Comparison of ENCODE assay signal across 11 mouse cellular contexts in the genomic region with DNA sequence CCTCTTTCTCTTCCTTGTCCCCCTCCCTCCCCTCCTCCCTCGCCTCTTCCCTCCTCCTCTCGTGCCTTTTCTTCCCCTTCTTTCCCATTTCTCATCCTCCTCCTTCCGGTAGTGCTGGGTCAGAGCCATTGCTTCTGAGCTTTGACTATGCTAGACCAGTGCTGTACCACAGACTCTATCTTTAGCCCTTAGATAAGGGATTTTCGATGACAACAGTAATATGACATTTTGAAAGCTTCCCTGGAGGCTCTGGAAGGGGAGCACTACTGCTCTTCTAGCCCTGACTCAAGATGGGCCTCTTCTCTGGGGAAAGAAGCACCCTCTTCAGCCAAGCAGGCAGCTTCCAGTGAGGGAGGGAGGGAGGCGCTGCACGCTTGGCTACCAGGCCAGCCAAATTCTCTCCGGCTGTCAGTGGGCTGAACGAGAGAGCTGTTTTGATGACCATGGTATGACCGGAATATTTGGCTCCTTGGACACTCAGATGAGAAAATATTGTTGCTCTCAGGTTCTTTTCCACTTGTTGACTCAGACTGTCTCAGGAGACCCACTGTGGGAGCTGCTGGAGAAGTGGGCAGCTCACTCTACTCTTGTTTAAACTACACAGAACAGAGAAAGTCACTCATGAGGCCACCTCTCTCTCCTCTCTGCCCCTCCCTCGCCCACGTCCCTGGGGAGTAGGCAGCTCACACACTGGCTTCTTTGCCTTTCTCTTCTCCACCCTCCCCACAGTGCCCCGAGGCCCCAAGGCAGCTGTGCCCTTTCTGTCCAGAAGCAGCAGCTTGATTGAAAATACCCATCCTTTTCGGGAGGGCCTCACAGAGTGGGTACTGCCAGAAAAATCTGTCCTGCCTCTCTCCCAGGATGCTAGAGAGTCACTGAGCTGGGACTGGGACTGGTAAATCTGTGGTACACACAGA. TPM values are rescaled to one million over a fixed set of nuclear protein-coding genes. Genes with fewer than 3 reads are reported as not detected.
DNase-seq lines count a peak whose midpoint lies in the region; ATAC-seq and TF ChIP-seq lines count a peak whose summit lies in the region.
"Had no signal": no experiment of that assay in that cellular context is flagged by ENCODE, and none has a peak within 500 bp of the region (broad histone marks: within the 10 kb centered on the region; RNA-seq: fewer than 3 reads in every experiment).

No protein-coding gene starts in this region.

- peak; percentile 8 for TF ChIP-seq RAD21 in CH12.LX (IDR thresholded peaks at IDR 0.05; ENCODE audit: low read depth, low read length)

- H3K4me1 ChIP-seq in kidney, embryonic 15.5 days, result peaks cover 35% of the 10 kb centered on the region
- peaks cover 38 to 69% of the 10 kb centered on the region in 2 experiments for H3K4me1 ChIP-seq in CH12.LX (ENCODE audit: control insufficient read depth in 1 of 2, insufficient read depth in 2 of 2)
- peaks cover 17% of the 10 kb centered on the region for H3K4me1 ChIP-seq in hindbrain, embryonic 14.5 days (replicated peaks; ENCODE audit: control insufficient read depth, insufficient read depth, low read length)

- TF ChIP-seq POLR2A in CH12.LX (IDR thresholded peaks at IDR 0.05; ENCODE audit: low read depth, low read length), result peak; percentile 37; the same call in 1 of the 2 replicates

- H3K79me2 ChIP-seq in CH12.LX (replicated peaks; ENCODE audit: control insufficient read depth, extremely low read depth, insufficient read depth, poor library complexity, severe bottlenecking), result no peaks in the 10 kb centered on the region

- TF ChIP-seq CTCF in CH12.LX (conservative IDR thresholded peaks at IDR 0.05 in 1 of 2, IDR thresholded peaks at IDR 0.05 in 1 of 2; ENCODE audit: low read depth in 2 of 2, low read length in 2 of 2), result peak in 1 of 2 experiments; percentile 34; a peak in 2 of 4 replicates

- no peak overlapping the region for H3K4me3 ChIP-seq in kidney, embryonic 15.5 days (replicated peaks)
- peak overlapping the region in 1 of 3 experiments; percentile 0 for H3K4me3 ChIP-seq in CH12.LX (replicated peaks in 1 of 3; ENCODE audit: low read depth in 2 of 3, low read length in 2 of 3, poor library complexity in 1 of 3)
- no peak overlapping the region for H3K4me3 ChIP-seq in hindbrain, embryonic 14.5 days (replicated peaks; ENCODE audit: low read length)

- no peak overlapping the region for H3K4me2 ChIP-seq in kidney, embryonic 15.5 days
- H3K4me2 ChIP-seq in CH12.LX (ENCODE audit: insufficient read depth, low read depth, poor library complexity, severe bottlenecking), result peak overlapping the region; percentile 62
- H3K4me2 ChIP-seq in hindbrain, embryonic 14.5 days (replicated peaks), result no peak overlapping the region
- H3K4me2 ChIP-seq: liver, embryonic 11.5 days had no signal

- peak; percentile 67 for TF ChIP-seq EP300 in CH12.LX (IDR thresholded peaks at IDR 0.05; ENCODE audit: low read length)

- H3K9ac ChIP-seq in kidney, embryonic 15.5 days, result no peak overlapping the region
- H3K9ac ChIP-seq in CH12.LX (ENCODE audit: insufficient read depth, low read depth), result peak overlapping the region; percentile 30
- H3K9ac ChIP-seq in hindbrain, embryonic 14.5 days, result no peak overlapping the region

- H3K27me3 ChIP-seq in kidney, embryonic 15.5 days, result no peaks in the 10 kb centered on the region
- no peaks in the 10 kb centered on the region for H3K27me3 ChIP-seq in CH12.LX (replicated peaks)
- no peaks in the 10 kb centered on the region for H3K27me3 ChIP-seq in hindbrain, embryonic 14.5 days (ENCODE audit: control insufficient read depth, insufficient read depth, low read length)
- H3K27me3 ChIP-seq: Patski had no signal

- no peaks in the 10 kb centered on the region for H3K36me3 ChIP-seq in kidney, embryonic 15.5 days
- peaks cover 0 to 24% of the 10 kb centered on the region in 2 experiments for H3K36me3 ChIP-seq in CH12.LX (replicated peaks in 1 of 2; ENCODE audit: control insufficient read depth in 1 of 2, insufficient read depth in 1 of 2, low read length in 1 of 2)
- no peaks in the 10 kb centered on the region for H3K36me3 ChIP-seq in hindbrain, embryonic 14.5 days (replicated peaks; ENCODE audit: control insufficient read depth, insufficient read depth)

- dilution Hi-C loops in CH12.LX (cut with MboI; ENCODE audit: extremely low pct_ligation_motif_present, extremely low pct_unique_long_range_greater_than_20kb, low sequenced_read_pairs), result no loop called here

- ATAC-seq in kidney, embryonic 15.5 days (replicated peaks; ENCODE audit: low FRiP score), result no peak
- no peak for ATAC-seq in hindbrain, embryonic 14.5 days (ENCODE audit: low FRiP score)
- ATAC-seq: intestine, postnatal 0 days; Patski had no signal

- WGBS in kidney, embryonic 15.5 days, result 41% methylated on average over 13 of the region's 13 CpGs
- 42% methylated on average over 13 of the region's 13 CpGs for WGBS in hindbrain, embryonic 14.5 days

- no peak for DNase-seq in kidney, postnatal 14 days
- DNase-seq in CH12.LX (ENCODE audit: extremely low read depth), result peak; percentile 85
- DNase-seq in heart, adult 18-20 months, result peak; percentile 65 to 68
- DNase-seq in hindbrain, embryonic 14.5 days (ENCODE audit: low spot score), result no peak
- DNase-seq in thymus, postnatal 0 days (ENCODE audit: low spot score), result no peak
- DNase-seq in lung, postnatal 36 days, result no peak
- DNase-seq in natural killer cell, adult 2 months (ENCODE audit: low spot score in 2 of 2), result no peak

- peak overlapping the region; percentile 9; the same call in 1 of the 2 replicates for H3K27ac ChIP-seq in kidney, embryonic 15.5 days
- H3K27ac ChIP-seq in CH12.LX (ENCODE audit: insufficient read depth, low read depth), result peak overlapping the region; percentile 79
- 0 out of 2 replicates have a peak overlapping the region, but pooled peaks have one; percentile 4 for H3K27ac ChIP-seq in hindbrain, embryonic 14.5 days

- in situ Hi-C loops in CH12.LX (cut with MboI; ENCODE audit: low pct_ligation_motif_present, low pct_unique_long_range_greater_than_20kb, low sequenced_read_pairs), result no loop called here

- H3K9me3 ChIP-seq in kidney, embryonic 15.5 days (replicated peaks), result no peaks in the 10 kb centered on the region
- no peaks in the 10 kb centered on the region for H3K9me3 ChIP-seq in CH12.LX (replicated peaks; ENCODE audit: low read length)
- H3K9me3 ChIP-seq in hindbrain, embryonic 14.5 days (ENCODE audit: control insufficient read depth, low read length), result no peaks in the 10 kb centered on the region

TF ChIP-seq in CH12.LX, 34 proteins besides CTCF, POLR2A, EP300 and RAD21 (continues in another document):
- peak; percentile 59 for TF ChIP-seq ETS1 (conservative IDR thresholded peaks at IDR 0.05; ENCODE audit: low read depth, low read length)
- no peak for TF ChIP-seq CHD2 (IDR thresholded peaks at IDR 0.05; ENCODE audit: low read length)
- no peak for TF ChIP-seq ELF1 (IDR thresholded peaks at IDR 0.05; ENCODE audit: low read depth, low read length)
- TF ChIP-seq BHLHE40 (IDR thresholded peaks at IDR 0.05; ENCODE audit: low read depth, low read length), result peak; percentile 73
- no peak for TF ChIP-seq MAFK (IDR thresholded peaks at IDR 0.05; ENCODE audit: insufficient replicate concordance, low read length)
- TF ChIP-seq UBTF (IDR thresholded peaks at IDR 0.05; ENCODE audit: low read depth, low read length), result 0 out of 2 replicates have a peak, but pooled peaks have one; percentile 53
- peak; percentile 98 for TF ChIP-seq MAZ (IDR thresholded peaks at IDR 0.05; ENCODE audit: low read depth, low read length)
- no peak for TF ChIP-seq ZNF384 (IDR thresholded peaks at IDR 0.05; ENCODE audit: low read depth, low read length)
- peak; percentile 74 for TF ChIP-seq MXI1 (IDR thresholded peaks at IDR 0.05; ENCODE audit: low read depth, low read length)
- TF ChIP-seq KAT2A (IDR thresholded peaks at IDR 0.05; ENCODE audit: insufficient replicate concordance, low read length), result 0 out of 2 replicates have a peak, but pooled peaks have one; percentile 67
- TF ChIP-seq JUN (IDR thresholded peaks at IDR 0.05; ENCODE audit: insufficient read depth, low read depth, low read length), result no peak

RNA-seq across cellular contexts. Expression of gene Cdkn1a, which starts 28.4 kb away (rescaled TPM):
- polyA plus RNA-seq in kidney, embryonic 15.5 days (2015; fragmentation: Nextera tagmentation; extraction: Ambion mirVana), result 62.2 and 79.3 TPM in 2 replicates
- total RNA-seq in CH12.LX (2012; rRNA removed) (25.3 and 37.5 TPM in 2 replicates), CH12.LX (2014; rRNA removed) (9.1 and 10.6 TPM in 2 replicates)
- 55.0 and 59.1 TPM in 2 replicates for polyA plus RNA-seq in CH12.LX (2012; ENCODE audit: insufficient read length, low read depth)
- 100 to 1,000 TPM; 101 to 149 TPM for total RNA-seq in heart, adult 18-20 months (2021)
- polyA plus RNA-seq in hindbrain, embryonic 14.5 days (2014; fragmentation: Nextera tagmentation; extraction: Ambion mirVana), result 79.5 and 97.7 TPM in 2 replicates
- polyA plus RNA-seq in thymus, postnatal 0 days (2015; fragmentation: Nextera tagmentation; extraction: Ambion mirVana), result 39.3 and 39.7 TPM in 2 replicates

RNA-seq across cellular contexts. Expression of gene Srsf3, which starts 29.9 kb away (rescaled TPM):
- 605 and 671 TPM in 2 replicates for polyA plus RNA-seq in kidney, embryonic 15.5 days (2015; fragmentation: Nextera tagmentation; extraction: Ambion mirVana)
- total RNA-seq in CH12.LX (2012; rRNA removed) (171 and 266 TPM in 2 replicates), CH12.LX (2014; rRNA removed) (380 and 479 TPM in 2 replicates)
- polyA plus RNA-seq in CH12.LX (2012; ENCODE audit: insufficient read length, low read depth), result 687 and 712 TPM in 2 replicates
- 10 to 100 TPM; 74.9 to 89.9 TPM for total RNA-seq in heart, adult 18-20 months (2021)
- 446 and 460 TPM in 2 replicates for polyA plus RNA-seq in hindbrain, embryonic 14.5 days (2014; fragmentation: Nextera tagmentation; extraction: Ambion mirVana)
- 723 and 729 TPM in 2 replicates for polyA plus RNA-seq in thymus, postnatal 0 days (2015; fragmentation: Nextera tagmentation; extraction: Ambion mirVana)

RNA-seq across cellular contexts. Expression of gene Rab44, which starts 51.6 kb away (rescaled TPM):
- 0.34 and 0.35 TPM in 2 replicates for polyA plus RNA-seq in kidney, embryonic 15.5 days (2015; fragmentation: Nextera tagmentation; extraction: Ambion mirVana)
- total RNA-seq in CH12.LX (2012; rRNA removed) (0.17 and 0.34 TPM in 2 replicates), CH12.LX (2014; rRNA removed) (0.12 TPM in 1 of 2 replicates, not detected in the other)
- 0.30 TPM in 1 of 2 replicates, not detected in the other for polyA plus RNA-seq in CH12.LX (2012; ENCODE audit: insufficient read length, low read depth)
- total RNA-seq in heart, adult 18-20 months (2021), result under 1 TPM in 1 of 2 experiments, not detected in 1; 0.69 TPM
- not detected in 2 replicates for polyA plus RNA-seq in hindbrain, embryonic 14.5 days (2014; fragmentation: Nextera tagmentation; extraction: Ambion mirVana)
- polyA plus RNA-seq in thymus, postnatal 0 days (2015; fragmentation: Nextera tagmentation; extraction: Ambion mirVana), result 4.9 and 5.4 TPM in 2 replicates

RNA-seq across cellular contexts. Expression of gene Stk38, which starts 54.6 kb away (rescaled TPM):
- 98.5 and 105 TPM in 2 replicates for polyA plus RNA-seq in kidney, embryonic 15.5 days (2015; fragmentation: Nextera tagmentation; extraction: Ambion mirVana)
- total RNA-seq in CH12.LX (2012; rRNA removed) (25.9 and 29.0 TPM in 2 replicates), CH12.LX (2014; rRNA removed) (56.0 and 56.4 TPM in 2 replicates)
- polyA plus RNA-seq in CH12.LX (2012; ENCODE audit: insufficient read length, low read depth), result 50.9 and 56.0 TPM in 2 replicates
- 10 to 100 TPM; 22.0 to 28.8 TPM for total RNA-seq in heart, adult 18-20 months (2021)
- polyA plus RNA-seq in hindbrain, embryonic 14.5 days (2014; fragmentation: Nextera tagmentation; extraction: Ambion mirVana), result 75.6 and 85.0 TPM in 2 replicates
- polyA plus RNA-seq in thymus, postnatal 0 days (2015; fragmentation: Nextera tagmentation; extraction: Ambion mirVana), result 95.4 and 121 TPM in 2 replicates

Comparison
In these comparisons a context has a peak if more than half of its experiments do, and no peak if none do; other contexts are left out.
1. H3K27ac ChIP-seq: peak in every context shown above with its lines; median percentile 79 in CH12.LX; 9 in kidney, embryonic 15.5 days; 4 in hindbrain, embryonic 14.5 days.
2. DNase-seq: peak in CH12.LX (single experiment) and heart, adult 18-20 months (2 of 2); none in kidney, postnatal 14 days (single experiment), hindbrain, embryonic 14.5 days (single experiment), thymus, postnatal 0 days (single experiment), lung, postnatal 36 days (single experiment) and natural killer cell, adult 2 months (0 of 2).